Mouse (Mus musculus) inflammation-experienced regulatory T-cells, adult 16 weeks (primary cell): Measurements from ENCODE around the gene Tuba1c. TPM values are rescaled to one million over a fixed set of nuclear protein-coding genes. Genes with fewer than 3 reads are reported as not detected.

Source experiments
- polyA plus RNA-seq: library from polyadenylated mRNA; unstranded; fragments of 100-300 nt; shearing (Covaris generic); gene quantifications from one replicate; pipeline ENCODE4 v1.2.1, GENCODE M21; 2017

The Tuba1c gene
- polyA plus RNA-seq, result 69.2 TPM

GRCm38 (mm10) chr15:99029619-99030584 lies at the start of gene Tuba1c:
Gene Tuba1c (plus strand): TSS chr15:99029891.

GRCm38 (mm10) chr15:99055040-99055439 lies 25.3 kb downstream of the Tuba1c start, which contains the start of gene Prph:
Gene Prph (plus strand): TSS chr15:99055174.

GRCm38 (mm10) chr15:99074019-99074599 lies 44.4 kb downstream of the Tuba1c start, which contains the start of gene Troap:
Gene Troap (plus strand): TSS chr15:99074575.

GRCm38 (mm10) chr15:99087253-99088075 lies 57.8 kb downstream of the Tuba1c start, which contains the start of gene C1ql4:
Gene C1ql4 (minus strand): TSS chr15:99087817.

Other genes with a start within 250 kb of the Tuba1c start
- gene Wnt1, start 240.0 kb upstream of the Tuba1c start, polyA plus RNA-seq, result not detected
- gene Ddn, start 220.4 kb upstream of the Tuba1c start, polyA plus RNA-seq, result not detected
- 137 TPM for gene Prkag1, start 198.4 kb upstream of the Tuba1c start, polyA plus RNA-seq
- 24.0 TPM for gene Kmt2d, start 158.7 kb upstream of the Tuba1c start, polyA plus RNA-seq
- gene Rhebl1, start 135.4 kb upstream of the Tuba1c start, polyA plus RNA-seq, result 17.4 TPM
- not detected for gene Dhh, start 131.4 kb upstream of the Tuba1c start, polyA plus RNA-seq
- 65.8 TPM for gene Lmbr1l, start 111.7 kb upstream of the Tuba1c start, polyA plus RNA-seq
- 524 TPM for gene Tuba1b, start 95.3 kb upstream of the Tuba1c start, polyA plus RNA-seq
- gene Gm49450, start 76.3 kb upstream of the Tuba1c start, polyA plus RNA-seq, result not detected
- 198 TPM for gene Tuba1a, start 76.2 kb upstream of the Tuba1c start, polyA plus RNA-seq
- gene Prph, start 25.3 kb downstream of the Tuba1c start, polyA plus RNA-seq, result not detected
- 1.5 TPM for gene Troap, start 44.7 kb downstream of the Tuba1c start, polyA plus RNA-seq
- gene C1ql4, start 57.9 kb downstream of the Tuba1c start, polyA plus RNA-seq, result not detected
- not detected for gene Dnajc22, start 63.3 kb downstream of the Tuba1c start, polyA plus RNA-seq
- not detected for gene Spats2, start 96.0 kb downstream of the Tuba1c start, polyA plus RNA-seq
- gene Kcnh3, start 195.0 kb downstream of the Tuba1c start, polyA plus RNA-seq, result 1.4 TPM
- gene Mcrs1, start 222.1 kb downstream of the Tuba1c start, polyA plus RNA-seq, result 116 TPM